Mouse (Mus musculus): Measurements from ENCODE around the gene Plppr2. TPM values are rescaled to one million over a fixed set of nuclear protein-coding genes. Genes with fewer than 3 reads are reported as not detected.

Plppr2 gene
- polyA plus RNA-seq, 1 experiment from 2014 or later = 8.7 TPM

GRCm38 (mm10) chr9:21977331-21977730 is 40.5 kb downstream of the Plppr2 start:
- Histone ChIP-seq H3K27ac (ENCODE audit: low read depth) (no peak overlapping the region), H3K4me3 (ENCODE audit: low read depth, low read length) (no peak overlapping the region), H3K9me3 (ENCODE audit: control insufficient read depth, low read length) (no peaks in the 10 kb centered on the region), H3K4me2 (ENCODE audit: low read length) (no peak overlapping the region), H3K27me3 (replicated peaks; ENCODE audit: control insufficient read depth, insufficient read depth, low read length) (no peaks in the 10 kb centered on the region), H3K36me3 (ENCODE audit: control insufficient read depth, insufficient read depth, low read length) (no peaks in the 10 kb centered on the region), H3K4me1 (replicated peaks; ENCODE audit: control insufficient read depth, insufficient read depth, low read length) (no peaks in the 10 kb centered on the region), H3K9ac (ENCODE audit: low read length) (no peak overlapping the region)
- DNase-seq (ENCODE audit: low spot score) (no peak), ATAC-seq (replicated peaks; ENCODE audit: low FRiP score, low TSS enrichment, low read depth) (no peak)
- 90% methylated on average over 5 of the region's 5 CpGs for WGBS

- ATAC-seq (replicated peaks; ENCODE audit: low FRiP score, low TSS enrichment, low read depth) (no peak), DNase-seq (ENCODE audit: low spot score) (peak; percentile 72)
- H3K36me3 ChIP-seq (ENCODE audit: control insufficient read depth, insufficient read depth, low read length) = no peaks in the 10 kb centered on the region
- H3K4me2 ChIP-seq (ENCODE audit: low read length) = no peak overlapping the region
- no peak overlapping the region for H3K27ac ChIP-seq (ENCODE audit: low read depth)
- H3K27me3 ChIP-seq (replicated peaks; ENCODE audit: control insufficient read depth, insufficient read depth, low read length) = no peaks in the 10 kb centered on the region
- no peak overlapping the region for H3K4me3 ChIP-seq (ENCODE audit: low read depth, low read length)
- H3K9ac ChIP-seq (ENCODE audit: low read length) = no peak overlapping the region
- no peaks in the 10 kb centered on the region for H3K4me1 ChIP-seq (replicated peaks; ENCODE audit: control insufficient read depth, insufficient read depth, low read length)
- H3K9me3 ChIP-seq (ENCODE audit: control insufficient read depth, low read length) = no peaks in the 10 kb centered on the region
- WGBS = 18% methylated on average over 2 of the region's 2 CpGs
Measured at GRCm38 (mm10) chr9:21977972-21978371, 41.1 kb downstream of the Plppr2 start.

GRCm38 (mm10) chr9:21978398-21979128 is 41.7 kb downstream of the Plppr2 start:
- H3K27me3 ChIP-seq (replicated peaks; ENCODE audit: control insufficient read depth, insufficient read depth, low read length) = no peaks in the 10 kb centered on the region
- no peaks in the 10 kb centered on the region for H3K9me3 ChIP-seq (ENCODE audit: control insufficient read depth, low read length)
- no peak overlapping the region for H3K9ac ChIP-seq (ENCODE audit: low read length)
- H3K4me3 ChIP-seq (ENCODE audit: low read depth, low read length) = no peak overlapping the region
- 86% methylated on average over 4 of the region's 4 CpGs for WGBS
- H3K36me3 ChIP-seq (ENCODE audit: control insufficient read depth, insufficient read depth, low read length) = no peaks in the 10 kb centered on the region
- H3K4me1 ChIP-seq (replicated peaks; ENCODE audit: control insufficient read depth, insufficient read depth, low read length) = no peaks in the 10 kb centered on the region
- ATAC-seq (replicated peaks; ENCODE audit: low FRiP score, low TSS enrichment, low read depth) (no peak), DNase-seq (ENCODE audit: low spot score) (no peak)
- no peak overlapping the region for H3K4me2 ChIP-seq (ENCODE audit: low read length)
- H3K27ac ChIP-seq (ENCODE audit: low read depth) = no peak overlapping the region

- no peaks in the 10 kb centered on the region for H3K36me3 ChIP-seq (ENCODE audit: control insufficient read depth, insufficient read depth, low read length)
- no peak overlapping the region for H3K4me2 ChIP-seq (ENCODE audit: low read length)
- 0 out of 2 replicates have a peak, but pooled peaks cover 4% of the 10 kb centered on the region for H3K4me1 ChIP-seq (replicated peaks; ENCODE audit: control insufficient read depth, insufficient read depth, low read length)
- H3K9me3 ChIP-seq (ENCODE audit: control insufficient read depth, low read length) = no peaks in the 10 kb centered on the region
- H3K27ac ChIP-seq (ENCODE audit: low read depth) = no peak overlapping the region
- H3K4me3 ChIP-seq (ENCODE audit: low read depth, low read length) = no peak overlapping the region
- H3K27me3 ChIP-seq (replicated peaks; ENCODE audit: control insufficient read depth, insufficient read depth, low read length) = peaks cover 35% of the 10 kb centered on the region
- ATAC-seq (replicated peaks; ENCODE audit: low FRiP score, low TSS enrichment, low read depth) = no peak
- WGBS = 44% methylated on average over 3 of the region's 3 CpGs
- no peak overlapping the region for H3K9ac ChIP-seq (ENCODE audit: low read length)
- no peak for DNase-seq (ENCODE audit: low spot score)
Measured at GRCm38 (mm10) chr9:21983911-21984310, 47.1 kb downstream of the Plppr2 start.

- Histone ChIP-seq H3K4me3 (ENCODE audit: low read depth, low read length) (no peak overlapping the region; the same call in 1 of the 2 replicates), H3K27me3 (replicated peaks; ENCODE audit: control insufficient read depth, insufficient read depth, low read length) (peaks cover 74% of the 10 kb centered on the region), H3K9ac (ENCODE audit: low read length) (no peak overlapping the region), H3K27ac (ENCODE audit: low read depth) (no peak overlapping the region), H3K9me3 (ENCODE audit: control insufficient read depth, low read length) (no peaks in the 10 kb centered on the region), H3K4me2 (ENCODE audit: low read length) (0 out of 2 replicates have a peak overlapping the region, but pooled peaks have one; percentile 61), H3K4me1 (replicated peaks; ENCODE audit: control insufficient read depth, insufficient read depth, low read length) (peaks cover 12% of the 10 kb centered on the region; the same call in 1 of the 2 replicates), H3K36me3 (ENCODE audit: control insufficient read depth, insufficient read depth, low read length) (no peaks in the 10 kb centered on the region)
- 10% methylated on average over 36 of the region's 36 CpGs for WGBS
- ATAC-seq (replicated peaks; ENCODE audit: low FRiP score, low TSS enrichment, low read depth) (no peak), DNase-seq (ENCODE audit: low spot score) (no peak)
Measured at GRCm38 (mm10) chr9:21987592-21988342, 50.9 kb downstream of the Plppr2 start.

GRCm38 (mm10) chr9:21988421-21989101 is 51.7 kb downstream of the Plppr2 start:
- H3K4me1 ChIP-seq (replicated peaks; ENCODE audit: control insufficient read depth, insufficient read depth, low read length) = peaks cover 12% of the 10 kb centered on the region; the same call in 1 of the 2 replicates
- DNase-seq (ENCODE audit: low spot score) = peak; percentile 64
- 1% methylated on average over 32 of the region's 32 CpGs for WGBS
- H3K9ac ChIP-seq (ENCODE audit: low read length) = peak overlapping the region; percentile 29
- H3K27me3 ChIP-seq (replicated peaks; ENCODE audit: control insufficient read depth, insufficient read depth, low read length) = peaks cover 75% of the 10 kb centered on the region
- peak overlapping the region; percentile 44 for H3K4me3 ChIP-seq (ENCODE audit: low read depth, low read length)
- H3K36me3 ChIP-seq (ENCODE audit: control insufficient read depth, insufficient read depth, low read length) = no peaks in the 10 kb centered on the region
- H3K27ac ChIP-seq (ENCODE audit: low read depth) = no peak overlapping the region
- ATAC-seq (replicated peaks; ENCODE audit: low FRiP score, low TSS enrichment, low read depth) = peak; percentile 34; the same call in 1 of the 2 replicates
- H3K4me2 ChIP-seq (ENCODE audit: low read length) = peak overlapping the region; percentile 61
- no peaks in the 10 kb centered on the region for H3K9me3 ChIP-seq (ENCODE audit: control insufficient read depth, low read length)

GRCm38 (mm10) chr9:21989230-21990110 is 52.6 kb downstream of the Plppr2 start, which contains the start of gene Rgl3:
TSS of gene Rgl3 (minus strand) at chr9:21989446.
- Histone ChIP-seq H3K27ac (ENCODE audit: low read depth) (no peak within 1 kb of the TSS), H3K9ac (ENCODE audit: low read length) (peak within 1 kb of the TSS; percentile 29), H3K4me1 (replicated peaks; ENCODE audit: control insufficient read depth, insufficient read depth, low read length) (peaks cover 12% of the 10 kb centered on the region; the same call in 1 of the 2 replicates), H3K4me2 (ENCODE audit: low read length) (peak within 1 kb of the TSS; percentile 61), H3K4me3 (ENCODE audit: low read depth, low read length) (peak within 1 kb of the TSS; percentile 44), H3K27me3 (replicated peaks; ENCODE audit: control insufficient read depth, insufficient read depth, low read length) (peaks cover 75% of the 10 kb centered on the region), H3K9me3 (ENCODE audit: control insufficient read depth, low read length) (no peaks in the 10 kb centered on the region), H3K36me3 (ENCODE audit: control insufficient read depth, insufficient read depth, low read length) (no peaks in the 10 kb centered on the region)
- peak; percentile 29; the same call in 1 of the 2 replicates for ATAC-seq (replicated peaks; ENCODE audit: low FRiP score, low TSS enrichment, low read depth)
- DNase-seq (ENCODE audit: low spot score) = peak; percentile 65
- WGBS = 1% methylated on average over 35 of the region's 42 CpGs

Measured in intestine, embryonic 14.5 days (tissue).